Mouse (Mus musculus) C2C12 (cell line): ENCODE data around the gene Olfr98. TPM values are rescaled to one million over a fixed set of nuclear protein-coding genes. Genes with fewer than 3 reads are reported as not detected.

Source experiments
- H3K27me3 ChIP-seq: one replicate; pipeline ENCODE4 v1.6.1; 2011; ENCODE audit not compliant: control insufficient read depth, insufficient read depth, insufficient read length
- H3K36me3 ChIP-seq: one replicate; pipeline ENCODE4 v1.6.1; 2011; ENCODE audit not compliant: control insufficient read depth, insufficient read depth
- H3K4me3 ChIP-seq: one replicate; pipeline ENCODE4 v1.5.1; 2011; ENCODE audit warnings: mild to moderate bottlenecking, control low read depth; ENCODE audit not compliant: poor library complexity, insufficient read depth, severe bottlenecking
- H3K79me2 ChIP-seq: one replicate; pipeline ENCODE4 v1.6.1; 2011; ENCODE audit not compliant: control insufficient read depth, insufficient read depth
- H3K79me3 ChIP-seq: one replicate; pipeline ENCODE4 v1.6.1; 2011; ENCODE audit warnings: low read depth, control low read depth
- H3ac ChIP-seq: one replicate; pipeline ENCODE3; 2011; ENCODE audit warnings: low read depth; ENCODE audit not compliant: control insufficient read depth, insufficient read length
- CEBPB ChIP-seq: IDR thresholded peaks from one replicate; pipeline ENCODE4 v1.6.1; 2011; ENCODE audit warnings: low read depth, mild to moderate bottlenecking, control low read depth, moderate library complexity
- CTCF ChIP-seq: IDR thresholded peaks from one replicate; pipeline ENCODE4 v1.5.1; 2011; ENCODE audit not compliant: control insufficient read depth, insufficient read depth, insufficient read length
- FOSL1 ChIP-seq: IDR thresholded peaks from one replicate; pipeline ENCODE4 v1.8.0; 2011; ENCODE audit warnings: mild to moderate bottlenecking, low read length; ENCODE audit not compliant: poor library complexity, insufficient read depth, severe bottlenecking
- MAX ChIP-seq: IDR thresholded peaks from one replicate; pipeline ENCODE4 v1.6.1; 2011; ENCODE audit warnings: mild to moderate bottlenecking, control low read depth
- MYOD1 ChIP-seq: IDR thresholded peaks from one replicate; pipeline ENCODE4 v1.6.1; 2011; ENCODE audit warnings: low read depth; ENCODE audit not compliant: control insufficient read depth, insufficient read length
- MYOG ChIP-seq: IDR thresholded peaks from one replicate; pipeline ENCODE4 v1.6.1; 2011; ENCODE audit not compliant: control insufficient read depth, insufficient read length; ENCODE audit errors: extremely low read depth
- USF1 ChIP-seq: IDR thresholded peaks from one replicate; pipeline ENCODE4 v1.6.1; 2011; ENCODE audit warnings: low read depth, mild to moderate bottlenecking, control low read depth, moderate library complexity
- polyA plus RNA-seq: library from polyadenylated mRNA; unstranded; fragments of >200 nt; fragmentation: generic; extraction: Trizol; gene quantifications from one replicate; pipeline ENCODE4 v1.2.1, GENCODE M21; 2012; ENCODE audit warnings: missing spikeins

Olfr98 gene
- polyA plus RNA-seq, 1 experiment = not detected

DNA sequence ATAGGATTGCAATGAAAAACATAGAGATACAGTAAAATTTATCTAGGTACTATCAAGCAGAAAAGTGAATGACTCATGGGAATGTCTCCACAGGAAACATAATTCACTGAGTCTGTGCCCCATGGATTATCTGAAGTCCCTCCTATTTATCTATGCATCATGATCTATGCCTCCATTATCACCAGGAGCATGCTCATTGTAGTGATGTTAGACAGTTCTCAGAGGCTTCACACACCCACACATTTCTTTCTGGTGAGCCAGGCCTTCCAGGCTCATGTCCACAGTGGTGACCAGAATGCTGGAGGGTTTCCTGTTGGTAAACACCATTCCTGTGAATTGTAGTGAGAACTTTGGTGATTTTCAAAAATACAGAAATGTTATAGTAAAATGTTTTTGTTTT is 13.0 kb upstream of the Olfr98 start:
- H3K79me2 ChIP-seq = no peaks in the 10 kb centered on the region
- no peaks in the 10 kb centered on the region for H3K79me3 ChIP-seq
- no peak overlapping the region for H3ac ChIP-seq
- H3K36me3 ChIP-seq = no peaks in the 10 kb centered on the region
- TF ChIP-seq MYOD1 = no peak
- no peak for TF ChIP-seq CTCF
- no peak for TF ChIP-seq USF1
- TF ChIP-seq FOSL1 = no peak
- H3K4me3 ChIP-seq = no peak overlapping the region
- H3K27me3 ChIP-seq = no peaks in the 10 kb centered on the region

DNA sequence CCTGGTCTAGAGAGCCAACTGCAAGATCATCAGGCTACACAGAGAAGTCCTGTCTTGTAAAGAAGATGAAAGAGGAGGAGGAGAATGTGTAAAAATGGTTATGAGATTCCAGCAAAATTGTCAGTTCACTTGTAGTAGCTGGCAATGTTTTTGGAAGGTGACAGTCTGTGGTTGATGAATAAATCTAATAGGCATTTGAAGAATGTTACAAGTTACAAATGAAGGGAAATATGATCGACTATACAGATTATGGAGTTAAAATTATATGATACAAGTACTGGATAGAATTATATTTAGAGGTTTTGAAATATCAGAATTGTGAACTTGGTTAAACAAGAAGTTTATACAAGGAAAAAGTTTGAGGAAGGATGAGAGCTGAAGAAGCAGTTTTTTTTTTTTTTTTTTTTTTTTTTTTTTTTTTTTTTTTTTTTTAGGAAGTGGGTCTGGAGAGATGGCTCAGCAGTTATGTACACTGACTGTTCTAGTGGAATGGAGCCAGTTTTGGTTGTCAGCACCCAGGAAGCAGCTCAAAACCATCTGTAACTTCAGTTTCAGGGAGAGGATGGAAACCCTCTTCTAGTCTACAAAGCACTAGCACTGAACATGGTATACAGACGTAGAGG is 12.2 kb upstream of the Olfr98 start:
- no peak overlapping the region for H3ac ChIP-seq
- TF ChIP-seq MAX (no peak), USF1 (no peak), MYOG (no peak), CEBPB (no peak), MYOD1 (no peak), CTCF (no peak), FOSL1 (no peak)
- H3K79me2 ChIP-seq = no peaks in the 10 kb centered on the region
- H3K4me3 ChIP-seq = no peak overlapping the region
- no peaks in the 10 kb centered on the region for H3K79me3 ChIP-seq
- no peaks in the 10 kb centered on the region for H3K27me3 ChIP-seq
- no peaks in the 10 kb centered on the region for H3K36me3 ChIP-seq

DNA sequence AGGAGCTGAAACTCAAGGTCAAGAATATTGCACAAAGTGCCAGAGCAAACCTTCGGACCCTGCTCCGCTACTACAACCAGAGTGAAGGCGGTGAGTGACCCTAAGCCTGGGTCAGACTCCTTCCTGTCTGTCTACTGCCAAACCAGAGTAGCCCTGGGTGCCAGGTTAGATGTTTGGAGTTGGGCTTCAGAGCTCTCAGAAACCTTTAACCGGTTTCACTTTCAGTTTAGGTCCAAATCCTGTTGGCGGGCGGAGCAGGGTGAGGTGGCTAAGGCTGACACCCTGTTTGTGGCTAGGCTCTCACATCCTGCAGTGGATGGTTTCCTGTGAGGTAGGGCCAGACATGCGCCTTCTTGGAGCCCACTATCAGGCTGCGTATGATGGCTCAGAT is 7.1 kb upstream of the Olfr98 start:
- Histone ChIP-seq H3K27me3 (no peaks in the 10 kb centered on the region), H3K36me3 (no peaks in the 10 kb centered on the region), H3K79me2 (no peaks in the 10 kb centered on the region), H3K79me3 (no peaks in the 10 kb centered on the region), H3K4me3 (peak overlapping the region; percentile 31), H3ac (no peak overlapping the region)
- TF ChIP-seq FOSL1 (no peak), MAX (no peak), USF1 (no peak)

DNA sequence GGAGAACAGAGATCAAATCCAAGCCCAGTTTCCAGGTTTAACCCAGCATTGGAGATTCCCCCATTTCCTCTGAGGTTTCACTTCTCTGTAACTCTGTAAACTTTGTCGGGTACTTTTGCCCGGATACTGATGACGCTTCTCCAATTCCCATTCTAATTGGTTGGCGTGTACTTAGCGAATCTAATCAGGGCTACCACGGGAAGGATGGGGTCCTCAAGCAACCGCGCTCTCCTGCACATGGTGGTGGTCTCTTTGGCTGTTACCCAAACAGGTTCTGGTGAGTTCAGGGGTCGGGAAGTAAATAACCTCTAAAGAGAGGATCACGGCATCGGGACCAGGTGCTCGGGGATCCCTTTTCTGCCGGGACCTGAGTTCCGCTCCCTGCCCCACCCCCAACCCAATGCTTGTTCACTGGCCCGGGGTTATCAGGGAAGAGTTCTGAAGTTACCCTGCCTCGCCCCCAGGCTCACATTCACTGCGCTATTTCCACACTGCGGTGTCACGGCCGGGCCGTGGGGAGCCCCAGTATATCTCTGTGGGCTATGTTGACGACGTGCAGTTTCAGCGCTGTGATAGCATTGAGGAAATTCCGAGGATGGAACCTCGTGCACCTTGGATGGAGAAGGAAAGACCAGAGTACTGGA is 6.6 kb upstream of the Olfr98 start, which contains the start of gene H2-M3:
Gene H2-M3 (plus strand): TSS at position 163 of the 644 bp plus-strand sequence.
- H3K79me3 ChIP-seq = no peaks in the 10 kb centered on the region
- H3ac ChIP-seq = no peak within 1 kb of the TSS
- no peaks in the 10 kb centered on the region for H3K79me2 ChIP-seq
- TF ChIP-seq MYOD1 (no peak), CTCF (no peak), CEBPB (no peak), MYOG (no peak), USF1 (no peak), MAX (peak; percentile 4), FOSL1 (no peak)
- no peaks in the 10 kb centered on the region for H3K36me3 ChIP-seq
- H3K4me3 ChIP-seq = peak within 1 kb of the TSS; percentile 31
- no peaks in the 10 kb centered on the region for H3K27me3 ChIP-seq

DNA sequence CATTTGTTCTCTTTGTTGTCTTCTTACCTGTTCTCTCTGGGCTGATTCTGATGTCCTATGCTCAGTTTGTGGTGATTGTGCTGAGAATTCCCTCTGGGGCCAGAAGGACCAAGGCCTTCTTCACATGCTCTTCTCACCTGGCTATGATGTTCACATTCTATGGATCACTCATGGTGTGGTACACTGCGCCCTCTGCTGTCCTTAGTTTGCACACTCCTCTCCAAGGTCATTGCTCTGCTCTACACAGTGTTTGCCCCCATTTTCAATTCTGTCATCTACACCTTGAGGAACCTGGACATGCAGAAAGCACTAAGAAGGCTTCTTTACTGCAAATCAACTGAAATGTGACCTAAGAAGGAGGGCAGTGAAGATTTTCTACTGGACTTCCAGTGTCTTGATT is 13.0 kb downstream of the Olfr98 start:
- H3K4me3 ChIP-seq = no peak overlapping the region
- TF ChIP-seq MYOG = no peak
- TF ChIP-seq USF1 = no peak
- TF ChIP-seq CEBPB = no peak
- TF ChIP-seq FOSL1 = no peak
- no peak for TF ChIP-seq MAX
- no peak for TF ChIP-seq MYOD1
- no peak overlapping the region for H3ac ChIP-seq
- no peaks in the 10 kb centered on the region for H3K36me3 ChIP-seq
- no peaks in the 10 kb centered on the region for H3K27me3 ChIP-seq
- H3K79me3 ChIP-seq = no peaks in the 10 kb centered on the region
- H3K79me2 ChIP-seq = no peaks in the 10 kb centered on the region

DNA sequence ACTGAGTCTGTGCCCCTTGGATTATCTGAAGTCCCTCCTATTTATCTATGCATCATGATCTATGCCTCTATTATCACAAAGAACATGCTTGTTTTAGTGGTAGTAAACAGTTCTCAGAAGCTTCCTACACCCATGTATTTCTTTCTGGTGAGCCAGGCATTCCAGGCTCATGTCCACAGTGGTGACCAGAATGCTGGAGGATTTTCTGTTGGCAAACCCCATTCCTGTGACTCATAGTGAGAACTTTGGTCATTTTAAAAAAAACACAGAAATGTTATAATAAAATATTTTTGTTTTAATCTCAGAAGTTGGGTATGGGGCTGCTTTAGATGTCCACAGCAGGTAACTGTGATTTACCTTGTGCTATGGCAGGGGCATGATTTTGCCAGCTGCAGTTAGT is 14.1 kb downstream of the Olfr98 start:
- H3K4me3 ChIP-seq = no peak overlapping the region
- H3K36me3 ChIP-seq = no peaks in the 10 kb centered on the region
- TF ChIP-seq MAX (no peak), MYOD1 (no peak), CEBPB (no peak), FOSL1 (no peak), MYOG (no peak), USF1 (no peak), CTCF (no peak)
- H3K79me3 ChIP-seq = no peaks in the 10 kb centered on the region
- no peaks in the 10 kb centered on the region for H3K27me3 ChIP-seq
- H3K79me2 ChIP-seq = no peaks in the 10 kb centered on the region
- no peak overlapping the region for H3ac ChIP-seq
